Mouse (Mus musculus): ENCODE data around the gene Fancc.

Fancc gene

GRCm38 (mm10) chr13:63239877-63240671, 257.0 kb downstream of the Fancc start:
- peak; percentile 79 to 82 for DNase-seq

GRCm38 (mm10) chr13:63239301-63239804, 257.7 kb downstream of the Fancc start:
- DNase-seq = peak in 1 of 2 experiments; percentile 12

GRCm38 (mm10) chr13:63238045-63238444, 259.0 kb downstream of the Fancc start:
- no peak for DNase-seq

- no peak for DNase-seq
Measured at GRCm38 (mm10) chr13:63236159-63236893, 260.8 kb downstream of the Fancc start.

GRCm38 (mm10) chr13:63235551-63235950, 261.5 kb downstream of the Fancc start:
- no peak for DNase-seq
